Mouse (Mus musculus): Measurements from ENCODE around the gene Nab1.

Nab1 gene

DNA sequence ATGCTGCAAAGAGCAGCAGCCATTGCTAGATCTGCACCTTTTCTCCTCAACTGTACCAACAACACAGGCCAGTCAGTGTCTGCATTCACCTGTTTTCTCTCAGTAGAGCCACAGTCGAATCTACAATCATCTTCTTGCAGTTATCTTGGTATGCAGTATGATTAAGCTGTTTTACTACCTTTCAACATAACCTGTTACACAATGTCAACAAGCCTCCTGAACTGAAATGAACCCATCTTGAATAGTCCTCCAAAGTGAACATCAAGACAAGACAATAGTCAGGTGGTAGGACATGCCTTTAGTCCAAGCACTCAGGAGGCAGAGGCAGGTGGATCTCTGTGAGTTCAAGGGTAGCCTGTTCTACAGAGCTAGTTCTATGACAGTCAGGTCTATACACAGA is 26.2 kb downstream of the Nab1 start:
- in situ Hi-C loops (cut with MboI, MseI), result no loop called here

DNA sequence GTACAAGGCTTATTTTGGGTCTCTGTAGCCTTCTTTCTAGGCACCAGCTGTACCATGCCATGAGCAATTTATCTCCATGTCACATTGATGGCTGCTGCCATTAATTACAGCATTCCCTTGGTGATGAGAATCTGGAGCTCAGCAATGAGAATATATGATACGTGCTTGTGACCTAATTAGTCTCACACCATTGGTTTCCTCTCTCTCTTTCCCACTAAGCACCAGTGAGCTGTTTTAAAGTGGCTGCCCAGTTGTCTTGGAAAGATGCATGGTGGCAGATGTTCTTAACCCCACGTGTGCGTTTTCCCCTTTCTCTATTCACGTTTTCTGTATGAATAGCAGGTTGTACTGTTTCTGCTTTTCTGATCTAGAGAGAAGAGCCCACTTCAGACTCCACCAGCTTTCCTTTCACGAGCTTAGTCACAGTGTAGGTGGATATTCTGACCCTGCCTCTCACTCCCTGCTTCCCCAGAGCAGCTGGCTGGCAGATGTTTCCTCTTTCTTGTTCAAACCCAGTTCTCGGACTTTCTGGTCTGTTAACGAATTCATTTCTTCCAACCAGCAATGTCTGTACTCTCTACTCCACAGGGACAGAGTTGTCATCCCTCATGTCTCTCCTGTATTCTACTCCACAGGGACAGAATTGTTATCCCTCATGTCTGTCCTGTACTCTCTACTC is 29.5 kb downstream of the Nab1 start:
- in situ Hi-C loops (cut with MboI, MseI), result no loop called here

DNA sequence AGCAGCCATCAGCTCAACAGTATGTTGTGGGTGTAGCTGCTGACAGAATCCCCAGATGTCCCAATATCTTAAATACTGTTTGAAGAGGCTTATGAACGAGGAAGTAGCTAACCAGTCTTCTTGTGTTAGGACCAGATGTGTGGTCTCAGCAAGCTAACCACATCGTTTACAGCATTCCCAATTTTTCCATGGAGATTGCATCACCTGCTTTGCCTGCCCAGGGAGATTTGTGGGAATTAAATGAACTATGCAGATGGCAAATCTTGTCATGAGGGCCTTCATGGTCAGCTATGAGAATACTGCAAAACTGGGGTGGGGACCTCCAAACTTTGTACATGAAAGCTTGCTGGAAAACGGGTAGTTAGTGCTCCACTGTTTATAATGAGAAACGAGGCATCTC is 30.2 kb downstream of the Nab1 start:
- in situ Hi-C loops (cut with MboI, MseI), result no loop called here

DNA sequence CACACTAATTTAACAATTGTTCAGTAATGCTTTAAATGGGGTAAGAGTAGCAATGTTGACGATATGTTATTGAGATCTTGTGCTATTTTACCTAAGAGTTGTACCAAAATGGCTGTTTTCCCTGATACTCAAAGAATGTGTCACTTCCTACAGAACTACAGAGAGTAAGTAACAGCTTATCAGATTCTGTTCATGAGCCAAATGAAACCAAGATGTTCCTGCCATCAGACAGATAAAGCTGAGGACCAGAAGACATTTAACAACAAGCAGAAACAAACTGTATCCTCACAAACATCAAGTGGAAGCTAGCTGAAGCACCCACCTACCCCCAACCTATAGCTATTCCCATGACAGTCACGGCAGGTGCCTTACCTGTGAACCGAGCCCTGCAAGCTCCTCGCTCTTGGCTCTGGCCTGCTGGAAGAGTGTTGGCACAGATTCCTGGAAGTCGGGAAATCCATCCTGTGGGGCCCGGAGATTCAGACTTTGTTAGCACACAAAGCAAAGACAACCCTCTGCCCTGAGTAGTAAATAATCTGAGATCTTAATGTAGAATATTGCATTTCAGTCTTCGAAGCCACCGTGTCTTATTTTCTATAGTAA is 33.9 kb downstream of the Nab1 start:
- in situ Hi-C loops (cut with MboI, MseI), result no loop called here

DNA sequence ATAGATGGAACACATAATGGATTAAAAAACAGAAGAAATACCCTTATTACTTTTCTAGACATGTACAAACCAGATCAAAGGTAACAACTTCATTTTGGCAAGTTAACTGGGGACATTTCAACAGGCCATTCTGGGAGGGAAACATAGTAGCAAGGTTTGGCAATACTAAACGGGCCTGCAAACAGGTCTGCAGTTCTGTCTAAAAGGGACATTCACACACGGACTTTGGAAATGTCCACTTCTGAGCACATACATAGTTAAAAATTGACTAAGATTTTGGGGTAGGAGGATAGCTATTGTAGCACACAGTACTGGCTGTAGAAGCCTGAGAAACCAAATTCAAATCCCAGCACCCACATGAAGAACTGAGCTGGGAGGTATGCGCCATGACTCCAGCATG is 34.6 kb downstream of the Nab1 start:
- in situ Hi-C loops (cut with MboI, MseI), result no loop called here

DNA sequence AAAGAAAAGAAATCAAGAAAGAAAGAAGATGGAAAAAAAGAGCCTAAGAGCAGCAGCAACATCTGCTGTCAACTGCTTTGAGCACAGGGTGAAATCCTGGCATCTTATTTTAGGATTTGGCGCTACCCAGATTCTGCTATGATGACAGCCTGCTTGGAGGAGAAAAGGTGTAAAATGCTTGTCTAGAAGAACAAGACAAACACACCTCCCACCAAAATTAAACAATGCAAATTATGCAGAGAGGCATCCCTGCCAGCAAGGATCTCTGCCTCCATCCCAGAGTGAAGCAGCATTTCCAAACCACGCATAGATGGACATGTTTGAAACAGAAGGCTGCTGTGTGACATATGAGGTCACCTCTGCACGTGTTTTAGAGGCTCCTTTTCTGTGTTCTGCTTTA is 35.2 kb downstream of the Nab1 start:
- in situ Hi-C loops (cut with MboI, MseI), result no loop called here

- in situ Hi-C loops (cut with MboI, MseI), result no loop called here
These were observed 37.2 kb downstream of the Nab1 start for GRCm38 (mm10) chr1:52463305-52463704.

DNA sequence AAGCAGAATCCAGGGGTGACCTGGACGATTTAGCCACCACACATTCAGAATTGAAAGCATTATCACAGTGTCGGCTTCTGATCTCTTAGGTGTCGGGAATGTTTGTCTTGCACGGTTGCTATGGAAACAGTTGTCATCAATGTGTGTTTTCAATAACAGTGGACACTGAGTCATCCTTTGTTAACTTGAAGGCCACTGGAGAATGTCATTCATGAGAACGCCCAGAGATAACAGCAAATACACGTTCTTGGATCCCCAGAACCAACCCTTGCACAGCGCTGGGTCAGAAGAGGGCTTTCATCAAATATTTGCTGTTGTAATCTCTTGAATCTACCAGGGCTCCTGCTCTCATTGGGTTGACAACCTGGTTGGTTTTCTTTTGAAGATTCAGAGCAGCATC is 43.9 kb downstream of the Nab1 start:
- in situ Hi-C loops (cut with MboI, MseI), result loop anchor here (10.0 kb wide), 1 partner anchor 688 kb away; no protein-coding TSS in a partner anchor

GRCm38 (mm10) chr1:52454509-52455001 is 45.9 kb downstream of the Nab1 start:
- in situ Hi-C loops (cut with MboI, MseI), result loop anchor here (10.0 kb wide), 1 partner anchor 690 kb away; no protein-coding TSS in a partner anchor

DNA sequence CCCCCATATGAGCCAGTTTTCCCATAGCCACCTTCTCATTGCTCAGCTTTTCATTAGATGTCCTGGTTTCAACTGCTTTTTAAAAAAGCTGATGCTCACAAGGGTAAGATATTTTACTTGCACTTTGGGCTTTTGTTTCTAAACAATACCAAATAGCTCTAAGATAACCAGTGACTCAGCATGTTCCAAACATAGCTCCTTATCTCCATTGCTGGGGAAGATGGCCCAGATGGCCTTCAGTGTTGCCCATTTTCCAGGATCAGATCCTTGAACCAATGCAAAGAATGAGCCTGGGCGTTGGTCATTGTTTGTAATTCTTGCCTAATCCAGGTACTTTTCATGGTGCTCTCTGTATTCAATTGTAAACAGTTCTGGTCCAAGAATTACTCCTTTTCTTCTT is 49.1 kb downstream of the Nab1 start:
- in situ Hi-C loops (cut with MboI, MseI), result loop anchor here (10.0 kb wide), 1 partner anchor 693 kb away; no protein-coding TSS in a partner anchor

DNA sequence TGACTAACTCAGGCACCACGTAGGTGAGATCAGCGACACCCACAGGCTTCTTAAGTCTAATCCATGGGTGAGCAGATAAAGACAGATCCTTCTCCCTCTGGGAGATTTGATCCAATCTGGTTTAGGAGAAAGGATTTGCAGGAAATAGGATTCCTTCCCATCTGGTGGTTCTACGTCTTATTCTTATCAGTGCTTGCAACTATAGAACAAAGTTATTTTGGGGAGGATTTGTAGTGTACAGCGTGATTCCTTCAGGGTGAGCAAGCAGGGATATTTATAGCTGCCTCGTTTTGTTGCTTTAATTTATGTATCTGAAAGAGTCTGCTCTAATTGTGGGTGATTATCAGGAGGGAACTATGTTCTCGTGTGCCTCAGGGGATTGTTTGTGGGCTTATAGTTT is 64.6 kb downstream of the Nab1 start:
- in situ Hi-C loops (cut with MboI, MseI), result no loop called here

GRCm38 (mm10) chr1:52434085-52434484 is 66.4 kb downstream of the Nab1 start:
- in situ Hi-C loops (cut with MboI, MseI), result no loop called here

GRCm38 (mm10) chr1:52431806-52432205 is 68.7 kb downstream of the Nab1 start:
- in situ Hi-C loops (cut with MboI, MseI), result no loop called here

- in situ Hi-C loops (cut with MboI, MseI), result no loop called here
These were observed 69.9 kb downstream of the Nab1 start for GRCm38 (mm10) chr1:52430606-52431005.

GRCm38 (mm10) chr1:52430116-52430515 is 70.4 kb downstream of the Nab1 start:
- in situ Hi-C loops (cut with MboI, MseI), result no loop called here

GRCm38 (mm10) chr1:52427841-52428464 is 72.5 kb downstream of the Nab1 start:
- in situ Hi-C loops (cut with MboI, MseI), result no loop called here

- in situ Hi-C loops (cut with MboI, MseI), result no loop called here
These were observed 76.6 kb downstream of the Nab1 start for GRCm38 (mm10) chr1:52423846-52424245.

DNA sequence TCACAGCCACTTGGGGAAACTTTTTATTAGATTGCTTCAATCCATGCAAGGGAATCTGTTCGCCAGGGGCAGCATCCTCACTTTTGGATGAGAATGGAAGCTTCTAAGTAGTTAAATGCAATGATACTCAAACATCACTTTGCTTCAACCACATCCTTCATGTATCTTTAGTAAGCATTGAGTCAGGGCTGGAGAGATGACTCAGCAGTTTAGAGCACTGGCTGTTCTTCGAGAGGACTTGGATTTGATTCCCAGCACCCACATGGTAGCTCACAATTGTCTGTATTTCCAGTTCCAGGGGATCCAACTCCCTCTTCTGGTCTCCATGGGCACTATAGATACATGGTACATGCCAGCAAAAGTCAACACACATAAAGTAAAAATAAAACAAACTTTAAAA is 77.4 kb downstream of the Nab1 start:
- in situ Hi-C loops (cut with MboI, MseI), result no loop called here

- in situ Hi-C loops (cut with MboI, MseI), result no loop called here
These were observed 78.3 kb downstream of the Nab1 start for GRCm38 (mm10) chr1:52422137-52422536.

DNA sequence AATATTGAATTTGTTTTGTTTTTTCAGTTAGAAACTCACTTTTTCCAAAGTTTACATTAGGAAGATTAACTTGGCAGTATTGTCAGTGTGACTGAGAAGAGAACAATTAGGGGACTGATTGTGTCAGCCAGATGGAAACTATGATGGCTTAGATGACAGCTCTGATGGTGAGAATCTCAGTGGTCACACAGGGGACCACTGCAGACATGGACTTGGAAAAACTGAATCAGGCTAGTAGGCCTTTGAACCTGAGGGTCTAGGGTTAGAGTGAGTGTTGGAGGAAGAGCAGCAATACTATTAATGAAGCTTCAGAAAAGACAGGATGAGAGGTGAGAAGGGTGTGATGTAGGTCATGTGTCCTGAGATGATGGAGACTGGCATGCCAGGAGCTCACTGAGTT is 78.9 kb downstream of the Nab1 start:
- in situ Hi-C loops (cut with MboI, MseI), result no loop called here

DNA sequence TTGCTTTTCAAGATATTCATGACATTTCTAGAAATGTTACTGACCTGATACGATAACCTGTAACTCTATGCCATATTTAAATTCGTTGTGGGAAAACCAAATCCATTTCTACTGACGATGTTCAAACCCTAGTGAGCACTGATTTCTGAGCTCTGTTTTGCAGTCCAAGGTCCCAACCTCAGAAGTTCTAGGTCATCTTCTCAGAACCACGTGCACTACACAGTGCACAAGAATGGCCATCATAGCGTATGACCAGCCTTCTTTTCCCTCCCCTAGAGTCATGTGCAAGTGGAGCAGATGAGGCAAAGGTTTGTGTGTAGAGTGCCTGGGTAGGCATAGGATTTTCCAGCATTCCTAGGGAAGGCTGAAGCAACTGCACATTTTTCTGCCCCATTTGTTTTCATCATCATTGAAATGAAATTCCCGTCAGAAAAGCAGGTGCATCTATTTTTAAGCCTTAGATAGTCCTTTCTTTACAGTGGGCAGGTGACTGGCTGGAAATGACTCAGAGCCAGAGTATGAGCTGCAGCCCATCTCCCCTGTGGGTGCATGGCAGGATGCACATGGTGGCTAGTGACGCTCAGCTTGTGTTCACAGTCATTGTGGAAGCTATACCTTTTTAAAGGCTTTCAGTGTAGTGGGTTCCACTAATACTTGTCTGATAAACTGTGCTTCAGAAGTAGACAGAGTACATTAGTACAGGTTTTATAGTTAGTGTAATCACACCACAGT is 81.2 kb downstream of the Nab1 start:
- in situ Hi-C loops (cut with MboI, MseI), result loop anchor here (5.0 kb wide), 1 partner anchor 63 kb away; no protein-coding TSS in a partner anchor

Data from T-helper 2 cell (primary cell).